Mouse (Mus musculus): ENCODE data around the gene Zfp131.
A peak's percentile ranks its signal among the peaks of the same experiment; 100 is the strongest.

GRCm38 (mm10) chr13:119755681-119756471 lies 34.8 kb downstream of the Zfp131 start, which contains the start of gene Nim1k:
- TF ChIP-seq CTCF (IDR thresholded peaks at IDR 0.05; ENCODE audit: extremely low read depth, insufficient read depth, low read length) (no peak), POLR2A (IDR thresholded peaks at IDR 0.05; ENCODE audit: extremely low read depth, insufficient read depth, low read length) (peak; percentile 69; the same call in 1 of the 2 replicates)

Measured in cortical plate, adult 2 months (tissue).